Mouse (Mus musculus) mammary gland, adult 2 months (tissue): Measurements from ENCODE around the gene Gm1979. TPM values are rescaled to one million over a fixed set of nuclear protein-coding genes. Genes with fewer than 3 reads are reported as not detected.

ENCODE experiments used
- polyA plus RNA-seq: library from polyadenylated mRNA; depleted of rRNA; stranded (reverse); fragments of >200 nt; gene quantifications from 2 replicates; pipeline ENCODE4 v1.2.3, GENCODE M21; 2012; ENCODE audit warnings: low replicate concordance; rRNA removed

Gene Gm1979
- polyA plus RNA-seq, result not detected in 2 replicates

GRCm38 (mm10) chr5:26004698-26005097, at the start of gene Gm1979:
Gm1979 (minus strand) TSS chr5:26004798.

GRCm38 (mm10) chr5:26039458-26039857, 34.9 kb upstream of the Gm1979 start, which contains the start of gene Speer4a:
Speer4a (minus strand) TSS chr5:26039558.

DNA sequence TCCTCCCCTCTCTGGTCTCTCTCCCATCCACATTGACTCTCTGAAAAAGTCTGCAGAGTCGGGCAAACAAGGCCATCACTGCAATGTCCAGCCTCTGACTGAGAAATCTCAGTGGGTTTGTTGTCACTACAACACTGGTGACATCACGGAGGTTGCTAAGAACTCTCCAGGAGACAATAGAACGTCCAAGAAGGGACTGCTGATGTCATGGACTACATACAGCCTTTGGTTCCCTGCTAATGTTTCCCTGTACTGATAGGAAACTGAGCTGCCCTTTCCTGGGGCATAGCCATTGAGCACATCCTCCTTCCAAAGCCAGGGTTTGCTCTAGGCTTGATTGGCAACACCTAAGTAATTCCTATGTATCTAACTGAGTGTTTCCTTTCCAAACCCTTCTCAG, 18.2 kb upstream of the Gm1979 start, which contains the start of gene Gm5862:
Gene Gm5862, minus strand, starts transcription at position 101 of the 400 bp plus-strand sequence.

DNA sequence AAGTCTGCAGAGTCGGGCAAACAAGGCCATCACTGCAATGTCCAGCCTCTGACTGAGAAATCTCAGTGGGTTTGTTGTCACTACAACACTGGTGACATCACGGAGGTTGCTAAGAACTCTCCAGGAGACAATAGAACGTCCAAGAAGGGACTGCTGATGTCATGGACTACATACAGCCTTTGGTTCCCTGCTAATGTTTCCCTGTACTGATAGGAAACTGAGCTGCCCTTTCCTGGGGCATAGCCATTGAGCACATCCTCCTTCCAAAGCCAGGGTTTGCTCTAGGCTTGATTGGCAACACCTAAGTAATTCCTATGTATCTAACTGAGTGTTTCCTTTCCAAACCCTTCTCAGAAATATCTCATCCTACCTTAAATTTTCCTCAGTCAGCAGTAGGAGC, 16.0 kb downstream of the Gm1979 start, which contains the start of gene Gm21698:
Gene Gm21698, minus strand, starts transcription at position 101 of the 400 bp plus-strand sequence.

DNA sequence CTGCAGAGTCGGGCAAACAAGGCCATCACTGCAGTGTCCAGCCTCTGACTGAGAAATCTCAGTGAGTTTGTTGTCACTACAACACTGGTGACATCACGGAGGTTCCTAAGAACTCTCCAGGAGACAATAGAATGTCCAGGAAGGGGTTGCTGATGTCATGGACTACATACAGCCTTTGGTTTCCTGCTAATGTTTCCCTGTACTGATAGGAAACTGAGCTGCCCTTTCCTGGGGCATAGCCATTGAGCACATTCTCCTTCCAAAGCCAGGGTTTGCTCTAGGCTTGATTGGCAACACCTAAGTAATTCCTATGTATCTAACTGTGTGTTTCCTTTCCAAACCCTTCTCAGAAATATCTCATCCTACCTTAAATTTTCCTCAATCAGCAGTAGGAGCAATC, 32.0 kb downstream of the Gm1979 start, which contains the start of gene Gm21680:
Gene Gm21680, minus strand, starts transcription at position 101 of the 400 bp plus-strand sequence.

GRCm38 (mm10) chr5:25954317-25954716, 50.3 kb downstream of the Gm1979 start, which contains the start of gene Gm21671:
Gm21671 (minus strand) TSS chr5:25954417.

Other genes with a start within 250 kb of the Gm1979 start
- gene Actr3b, start 244.8 kb downstream of the Gm1979 start, polyA plus RNA-seq, result 1.6 and 1.9 TPM in 2 replicates
- not detected in 2 replicates for gene Gm21663, start 62.4 kb downstream of the Gm1979 start, polyA plus RNA-seq
- gene Gm21671, start 50.4 kb downstream of the Gm1979 start, polyA plus RNA-seq, result not detected in 2 replicates
- gene Gm21680, start 32.1 kb downstream of the Gm1979 start, polyA plus RNA-seq, result not detected in 2 replicates
- gene Gm21698, start 16.1 kb downstream of the Gm1979 start, polyA plus RNA-seq, result not detected in 2 replicates
- gene Gm5862, start 18.1 kb upstream of the Gm1979 start, polyA plus RNA-seq, result not detected in 2 replicates
- gene Speer4a, start 34.8 kb upstream of the Gm1979 start, polyA plus RNA-seq, result not detected in 2 replicates
- gene Gm7347, start 53.8 kb upstream of the Gm1979 start, polyA plus RNA-seq, result not detected in 2 replicates
- gene Gm10471, start 84.5 kb upstream of the Gm1979 start, polyA plus RNA-seq, result not detected in 2 replicates
- not detected in 2 replicates for gene 5031410I06Rik, start 100.6 kb upstream of the Gm1979 start, polyA plus RNA-seq
- gene Gm10220, start 116.6 kb upstream of the Gm1979 start, polyA plus RNA-seq, result not detected in 2 replicates